Mouse (Mus musculus) lung, embryonic 14.5 days (tissue): ENCODE results near the gene Itgb8. TPM values are rescaled to one million over a fixed set of nuclear protein-coding genes. Genes with fewer than 3 reads are reported as not detected.

Experiments
- ATAC-seq: fragments of 200-750 bp; cut with Nextera tagmentation; 2 replicates; pipeline ENCODE4 v1.8.0; 2017; ENCODE audit warnings: mild to moderate bottlenecking, moderate TSS enrichment, moderate library complexity; ENCODE audit not compliant: insufficient read depth
- DNase-seq: peaks from one replicate; pipeline ENCODE4 v3.0.0-alpha.2; 2015
- H3K27ac ChIP-seq: fragments of 300-500 bp; sonication (generic); 2 replicates; pipeline ENCODE4 v1.5.1; 2014; ENCODE audit warnings: low read depth, mild to moderate bottlenecking, moderate library complexity
- H3K27me3 ChIP-seq: fragments of 300-500 bp; sonication (generic); 2 replicates; pipeline ENCODE4 v1.6.1; 2014; ENCODE audit warnings: low read length, control low read depth; ENCODE audit not compliant: insufficient read depth
- H3K36me3 ChIP-seq: fragments of 300-500 bp; sonication (generic); 2 replicates; pipeline ENCODE4 v1.6.1; 2014; ENCODE audit warnings: control low read depth; ENCODE audit not compliant: insufficient read depth
- H3K4me1 ChIP-seq: fragments of 300-500 bp; sonication (generic); 2 replicates; pipeline ENCODE4 v1.6.1; 2014; ENCODE audit warnings: antibody characterized with exemption, control low read depth; ENCODE audit not compliant: insufficient read depth
- H3K4me2 ChIP-seq: fragments of 300-500 bp; sonication (generic); 2 replicates; pipeline ENCODE4 v1.6.1; 2014; ENCODE audit warnings: mild to moderate bottlenecking
- H3K4me3 ChIP-seq: fragments of 300-500 bp; sonication (generic); 2 replicates; pipeline ENCODE4 v1.5.1; 2014; ENCODE audit warnings: low read depth, low read length
- H3K9ac ChIP-seq: fragments of 300-500 bp; sonication (generic); 2 replicates; pipeline ENCODE4 v1.6.1; 2014
- H3K9me3 ChIP-seq: fragments of 300-500 bp; sonication (generic); 2 replicates; pipeline ENCODE4 v1.6.1; 2016; ENCODE audit warnings: low read depth, low read length, control low read depth
- CTCF ChIP-seq: IDR thresholded peaks from 2 replicates; pipeline ENCODE4 v1.5.1; 2016; ENCODE audit warnings: antibody characterized with exemption, low read depth
- WGBS: fragments of 180-500 bp; shearing (Covaris S2); extraction: QIAGEN DNeasy Blood & Tissue Kit; methylation state at CpG from one replicate; pipeline ENCODE4 v1.1.7; 2014; 5-methylcytosine and 5-hydroxymethylcytosine counted together
- polyA plus RNA-seq: library from polyadenylated mRNA; unstranded; fragments of >200 nt; fragmentation: Nextera tagmentation; extraction: Ambion mirVana; gene quantifications from 2 replicates; pipeline ENCODE4 v1.2.1, GENCODE M21; 2014

Gene Itgb8
- polyA plus RNA-seq, 1 experiment from 2014 or later = 4.6 TPM

DNA sequence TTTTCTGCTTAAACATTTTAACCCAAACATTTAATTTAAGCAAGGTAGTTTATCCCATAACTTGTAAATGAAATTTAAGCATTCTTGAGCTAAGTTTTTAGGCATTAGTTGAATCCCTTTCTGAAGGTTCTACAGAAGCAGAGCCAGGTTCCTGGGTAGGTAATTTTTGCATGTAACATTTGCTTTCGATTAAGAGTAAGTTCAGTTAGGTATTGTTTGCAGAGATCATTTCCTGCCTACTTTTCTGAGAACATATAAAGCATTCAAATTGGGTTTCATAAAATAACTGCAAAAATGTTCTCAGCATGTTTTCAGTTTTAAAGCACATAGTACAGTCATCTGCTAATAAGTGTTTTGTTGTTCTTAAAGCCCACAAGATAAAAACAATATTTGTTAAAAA lies 53.2 kb downstream of the Itgb8 start:
- Histone ChIP-seq H3K36me3 (no peaks in the 10 kb centered on the region), H3K4me2 (no peak overlapping the region), H3K4me1 (peaks cover 10% of the 10 kb centered on the region), H3K27me3 (no peaks in the 10 kb centered on the region), H3K4me3 (no peak overlapping the region), H3K27ac (no peak overlapping the region), H3K9me3 (no peaks in the 10 kb centered on the region), H3K9ac (no peak overlapping the region)
- DNase-seq (no peak), ATAC-seq (no peak)
- TF ChIP-seq CTCF = no peak
- 85% methylated on average over 1 of the region's 1 CpGs for WGBS

DNA sequence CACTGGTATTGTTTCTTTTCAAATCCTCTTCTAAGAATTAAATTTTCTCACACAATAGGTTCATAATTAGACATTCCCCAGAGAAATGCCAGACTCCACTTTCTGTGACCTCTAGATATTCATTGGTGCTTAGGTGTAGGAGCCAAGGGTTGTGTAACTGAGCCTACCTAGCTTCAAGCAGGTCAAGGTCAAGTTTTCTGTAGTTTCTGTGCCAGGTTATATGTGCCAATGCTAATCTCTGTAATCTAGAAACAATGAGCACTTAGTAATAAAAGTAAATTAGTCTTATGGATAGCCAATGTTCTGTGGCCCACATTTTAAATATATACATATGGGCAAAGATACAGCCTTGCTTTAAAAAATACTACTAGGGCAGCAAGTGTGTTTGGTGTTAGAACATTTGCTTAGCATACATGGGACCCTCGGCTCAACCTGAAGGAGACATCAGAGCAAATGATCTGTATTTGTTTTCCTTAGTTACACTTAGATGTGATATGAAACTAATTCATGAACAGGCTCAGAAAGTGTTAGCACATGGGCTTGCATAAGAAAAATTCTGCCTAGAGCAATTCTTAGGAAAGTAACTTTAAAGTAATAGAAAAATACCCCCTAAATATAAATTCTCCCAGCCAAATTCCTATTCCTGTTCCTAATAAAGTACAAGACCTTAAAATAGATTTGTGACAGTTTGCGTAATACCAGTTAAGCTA lies 56.2 kb downstream of the Itgb8 start:
- DNase-seq (no peak), ATAC-seq (no peak)
- 58% methylated on average over 2 of the region's 2 CpGs for WGBS
- Histone ChIP-seq H3K27ac (no peak overlapping the region), H3K9me3 (no peaks in the 10 kb centered on the region), H3K9ac (no peak overlapping the region), H3K27me3 (no peaks in the 10 kb centered on the region), H3K4me3 (no peak overlapping the region), H3K4me2 (no peak overlapping the region), H3K4me1 (peaks cover 3% of the 10 kb centered on the region; the same call in 1 of the 2 replicates), H3K36me3 (0 out of 2 replicates have a peak, but pooled peaks cover 4% of the 10 kb centered on the region)
- no peak for TF ChIP-seq CTCF

DNA sequence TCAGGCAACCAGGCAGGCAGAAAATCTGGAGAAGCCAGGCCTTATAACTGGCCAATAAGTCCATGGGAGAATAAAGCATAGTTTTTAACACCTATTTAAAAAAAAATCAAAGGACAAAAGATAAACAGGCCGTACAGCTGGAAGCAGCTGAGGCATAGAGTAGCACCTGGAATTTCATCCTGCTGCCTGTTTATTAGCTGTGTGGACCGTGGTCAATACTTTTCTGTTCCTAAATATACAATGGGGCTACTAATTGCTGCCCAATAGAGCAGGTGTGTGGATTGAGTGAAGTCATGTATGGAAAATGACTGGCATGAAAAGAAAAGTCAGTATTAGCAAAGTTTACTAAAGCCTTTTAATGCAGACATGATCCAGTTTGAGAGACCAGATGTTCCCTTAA lies 62.6 kb downstream of the Itgb8 start:
- DNase-seq (no peak), ATAC-seq (no peak)
- no peak overlapping the region for H3K4me3 ChIP-seq
- H3K36me3 ChIP-seq = 0 out of 2 replicates have a peak, but pooled peaks cover 8% of the 10 kb centered on the region
- no peaks in the 10 kb centered on the region for H3K27me3 ChIP-seq
- TF ChIP-seq CTCF = no peak
- H3K27ac ChIP-seq = no peak overlapping the region
- WGBS = 63% methylated on average over 2 of the region's 2 CpGs
- no peak overlapping the region for H3K4me2 ChIP-seq
- H3K9ac ChIP-seq = no peak overlapping the region
- no peaks in the 10 kb centered on the region for H3K9me3 ChIP-seq
- no peaks in the 10 kb centered on the region for H3K4me1 ChIP-seq

DNA sequence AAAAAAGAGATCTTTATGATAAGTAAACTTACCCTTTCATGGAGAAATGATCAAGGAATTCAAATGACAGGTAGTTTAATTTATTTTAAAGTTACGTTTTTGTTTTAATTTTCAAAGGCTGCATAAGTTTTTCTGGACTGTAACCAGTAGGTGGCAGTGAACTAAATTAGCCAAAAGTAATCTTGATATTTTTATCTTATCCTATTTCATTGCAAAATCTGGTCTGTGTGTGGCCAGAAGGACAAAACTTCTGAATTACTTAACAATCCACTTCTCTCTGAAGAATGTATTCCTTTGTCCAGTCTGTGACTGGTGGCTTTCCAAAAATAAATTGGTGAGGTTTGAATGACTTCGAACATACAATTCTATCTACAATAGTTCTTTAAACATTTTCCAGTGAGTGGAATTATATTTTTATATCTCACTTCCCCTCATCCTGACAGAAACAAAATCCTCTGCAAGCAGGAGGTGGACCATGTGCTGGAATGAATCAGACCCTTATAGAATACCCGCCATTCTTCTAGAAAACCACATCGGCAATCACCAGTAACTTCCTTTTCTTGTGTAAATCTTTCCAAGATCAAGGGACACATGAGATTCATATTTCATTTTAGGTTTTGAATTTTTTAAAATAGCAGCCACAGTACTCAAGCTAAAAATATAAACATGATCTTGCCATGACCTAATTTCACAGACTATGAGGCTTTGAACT lies 68.6 kb downstream of the Itgb8 start:
- Histone ChIP-seq H3K9ac (no peak overlapping the region), H3K27ac (peak overlapping the region; percentile 20; the same call in 1 of the 2 replicates), H3K27me3 (no peaks in the 10 kb centered on the region), H3K4me2 (no peak overlapping the region), H3K4me3 (no peak overlapping the region), H3K9me3 (no peaks in the 10 kb centered on the region), H3K4me1 (no peaks in the 10 kb centered on the region), H3K36me3 (peaks cover 9% of the 10 kb centered on the region)
- ATAC-seq = peak; percentile 20; the same call in 1 of the 2 replicates
- 39% methylated on average over 4 of the region's 4 CpGs for WGBS
- 0 out of 2 replicates have a peak, but pooled peaks have one; percentile 19 for TF ChIP-seq CTCF
- DNase-seq = peak; percentile 68

DNA sequence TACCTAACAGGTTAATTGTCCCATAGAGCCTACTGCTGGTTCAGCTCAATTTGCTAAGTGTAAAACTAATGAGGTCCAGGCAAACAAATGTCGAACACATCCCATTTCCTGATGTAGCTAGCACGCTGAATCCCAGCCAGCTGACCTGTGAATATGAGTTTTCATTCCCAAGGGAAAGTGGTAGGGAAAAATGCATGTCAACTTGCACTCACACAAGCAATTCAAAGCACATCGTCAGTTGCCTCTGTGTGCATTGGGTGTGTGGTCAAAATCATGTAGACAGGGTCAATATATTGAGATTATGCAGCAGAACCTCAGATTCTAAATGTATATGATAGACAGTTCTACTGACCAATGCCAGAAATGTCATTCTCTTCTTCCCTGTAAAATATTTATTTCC lies 69.5 kb downstream of the Itgb8 start:
- Histone ChIP-seq H3K27ac (no peak overlapping the region), H3K9ac (no peak overlapping the region), H3K36me3 (peaks cover 9% of the 10 kb centered on the region), H3K4me2 (no peak overlapping the region), H3K9me3 (no peaks in the 10 kb centered on the region), H3K27me3 (no peaks in the 10 kb centered on the region), H3K4me1 (no peaks in the 10 kb centered on the region), H3K4me3 (no peak overlapping the region)
- 34% methylated on average over 3 of the region's 3 CpGs for WGBS
- DNase-seq (peak; percentile 84), ATAC-seq (peak; percentile 64; the same call in 1 of the 2 replicates)
- no peak for TF ChIP-seq CTCF

DNA sequence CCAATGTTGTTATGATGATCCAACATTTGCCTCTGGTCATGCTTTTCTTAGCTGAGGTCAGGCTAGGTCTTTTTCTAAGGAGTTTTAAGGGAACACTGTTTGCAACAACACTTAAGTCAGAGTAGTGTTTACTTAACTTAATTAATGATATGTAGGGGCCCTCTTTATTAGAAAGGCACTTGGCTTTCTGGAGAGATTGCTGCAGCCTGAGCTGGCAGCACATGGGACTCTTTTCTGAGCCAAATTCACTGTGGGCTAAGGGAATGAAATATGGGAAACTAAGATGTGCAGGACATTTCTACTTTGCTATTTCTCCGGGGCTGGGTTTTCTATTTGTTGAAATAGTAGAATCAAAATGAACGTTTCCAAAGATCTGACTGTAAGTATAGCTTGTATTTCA lies 73.5 kb downstream of the Itgb8 start:
- no peak for TF ChIP-seq CTCF
- H3K4me1 ChIP-seq = no peaks in the 10 kb centered on the region
- H3K27ac ChIP-seq = no peak overlapping the region
- no peak overlapping the region for H3K4me3 ChIP-seq
- H3K9me3 ChIP-seq = no peaks in the 10 kb centered on the region
- ATAC-seq (peak; percentile 29; the same call in 1 of the 2 replicates), DNase-seq (peak; percentile 48)
- 47% methylated on average over 2 of the region's 2 CpGs for WGBS
- no peak overlapping the region for H3K9ac ChIP-seq
- no peaks in the 10 kb centered on the region for H3K27me3 ChIP-seq
- peaks cover 19% of the 10 kb centered on the region for H3K36me3 ChIP-seq
- H3K4me2 ChIP-seq = no peak overlapping the region

DNA sequence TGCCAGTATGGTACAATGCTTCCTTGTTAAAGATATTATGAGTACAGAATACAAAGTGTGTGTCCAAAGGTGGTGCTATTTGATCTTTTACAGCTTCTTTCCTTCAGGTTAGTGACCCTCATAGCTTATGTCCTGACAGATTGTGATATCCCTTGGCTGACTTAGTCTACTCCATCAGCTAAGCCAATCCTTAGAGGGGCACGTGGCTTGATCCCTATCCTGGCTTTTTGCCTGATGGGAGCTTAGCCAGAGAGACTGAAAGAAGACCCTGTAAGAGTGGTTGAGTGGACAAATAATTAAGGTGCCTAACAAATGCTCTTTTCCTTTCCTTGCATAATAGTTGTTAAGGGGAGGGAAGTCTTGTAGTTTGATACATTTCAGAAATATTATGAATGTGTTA lies 73.9 kb downstream of the Itgb8 start:
- TF ChIP-seq CTCF = no peak
- H3K4me1 ChIP-seq = no peaks in the 10 kb centered on the region
- no peak overlapping the region for H3K4me2 ChIP-seq
- peaks cover 19% of the 10 kb centered on the region for H3K36me3 ChIP-seq
- no peak overlapping the region for H3K27ac ChIP-seq
- H3K4me3 ChIP-seq = no peak overlapping the region
- H3K9ac ChIP-seq = no peak overlapping the region
- no peaks in the 10 kb centered on the region for H3K27me3 ChIP-seq
- H3K9me3 ChIP-seq = no peaks in the 10 kb centered on the region
- WGBS = 30% methylated on average over 1 of the region's 1 CpGs
- ATAC-seq (peak; percentile 18; the same call in 1 of the 2 replicates), DNase-seq (peak; percentile 37)
